Mouse (Mus musculus): ENCODE results near the gene Cdk2ap2.

GRCm38 (mm10) chr19:4071406-4071805 is 25.6 kb upstream of the Cdk2ap2 start:
- TF ChIP-seq CTCF (IDR thresholded peaks at IDR 0.05; ENCODE audit: insufficient read depth, low read depth, low read length), result no peak
- no peak for TF ChIP-seq POLR2A (IDR thresholded peaks at IDR 0.05; ENCODE audit: insufficient read depth, low read depth, low read length)

Data from olfactory bulb, adult 2 months (tissue).